Mouse (Mus musculus): ENCODE measurements around the gene Tspan12.

GRCm38 (mm10) chr6:21795072-21795407 lies 57.3 kb downstream of the Tspan12 start:
- no peak for TF ChIP-seq MAX (IDR thresholded peaks at IDR 0.05; ENCODE audit: low read depth)
- no peak for TF ChIP-seq POLR2A (IDR thresholded peaks at IDR 0.05; ENCODE audit: insufficient read length, low read depth)
- TF ChIP-seq USF1 (IDR thresholded peaks at IDR 0.05; ENCODE audit: low read depth) = no peak
- no peak for TF ChIP-seq POLR2AphosphoS2 (IDR thresholded peaks at IDR 0.05; ENCODE audit: insufficient read length, low read depth)
- no peak for TF ChIP-seq MYOG (IDR thresholded peaks at IDR 0.05; ENCODE audit: control insufficient read depth in 1 of 3, insufficient read depth in 1 of 3, insufficient read length in 2 of 3, low read depth in 2 of 3)
- no peak for TF ChIP-seq TCF12 (IDR thresholded peaks at IDR 0.05; ENCODE audit: insufficient read depth, poor library complexity, severe bottlenecking)
- TF ChIP-seq MYOD1 (IDR thresholded peaks at IDR 0.05; ENCODE audit: control insufficient read depth in 1 of 3, insufficient read length in 2 of 3, low read depth in 2 of 3) = no peak

All from myocyte (in vitro differentiated cells).